Mouse (Mus musculus) hindbrain, embryonic 12.5 days (tissue): ENCODE data around the gene Tmem206. TPM values are rescaled to one million over a fixed set of nuclear protein-coding genes. Genes with fewer than 3 reads are reported as not detected.

Source experiments
- ATAC-seq: fragments of 200-750 bp; cut with Nextera tagmentation; 2 replicates; pipeline ENCODE4 v1.8.0; 2017; ENCODE audit warnings: moderate TSS enrichment; ENCODE audit not compliant: low FRiP score
- H3K27ac ChIP-seq: fragments of 300-500 bp; sonication (generic); 2 replicates; pipeline ENCODE4 v1.5.1; 2016; ENCODE audit warnings: mild to moderate bottlenecking
- H3K27me3 ChIP-seq: fragments of 300-500 bp; sonication (generic); 2 replicates; pipeline ENCODE4 v1.6.1; 2016; ENCODE audit warnings: mild to moderate bottlenecking
- H3K36me3 ChIP-seq: fragments of 300-500 bp; sonication (generic); 2 replicates; pipeline ENCODE4 v1.6.1; 2016; ENCODE audit warnings: mild to moderate bottlenecking
- H3K4me1 ChIP-seq: fragments of 300-500 bp; sonication (generic); 2 replicates; pipeline ENCODE4 v1.6.1; 2016
- H3K4me2 ChIP-seq: fragments of 300-500 bp; sonication (generic); replicated peaks from 2 replicates; pipeline ENCODE4 v1.6.1; 2016; ENCODE audit warnings: mild to moderate bottlenecking
- H3K4me3 ChIP-seq: fragments of 300-500 bp; sonication (generic); 2 replicates; pipeline ENCODE4 v1.5.1; 2016; ENCODE audit warnings: mild to moderate bottlenecking
- H3K9ac ChIP-seq: fragments of 300-500 bp; sonication (generic); 2 replicates; pipeline ENCODE4 v1.6.1; 2016; ENCODE audit warnings: mild to moderate bottlenecking, moderate library complexity
- H3K9me3 ChIP-seq: fragments of 300-500 bp; sonication (generic); replicated peaks from 2 replicates; pipeline ENCODE4 v1.6.1; 2016; ENCODE audit warnings: mild to moderate bottlenecking
- WGBS: fragments of 180-500 bp; shearing (Covaris S2); methylation state at CpG from one replicate; pipeline ENCODE4 v1.1.7; 2016; 5-methylcytosine and 5-hydroxymethylcytosine counted together
- polyA plus RNA-seq: library from polyadenylated mRNA; unstranded; fragments of >200 nt; fragmentation: Nextera tagmentation; extraction: Ambion mirVana; gene quantifications from 2 replicates; pipeline ENCODE4 v1.2.1, GENCODE M21; 2016

Tmem206 gene
- polyA plus RNA-seq, 1 experiment from 2014 or later, result 35.1 TPM

GRCm38 (mm10) chr1:191313158-191313557, 12.6 kb upstream of the Tmem206 start:
- H3K27me3 ChIP-seq, result no peaks in the 10 kb centered on the region
- no peaks in the 10 kb centered on the region for H3K9me3 ChIP-seq
- H3K4me2 ChIP-seq, result peak overlapping the region; percentile 55
- H3K4me1 ChIP-seq, result peaks cover 14% of the 10 kb centered on the region
- peak overlapping the region; percentile 48; the same call in 1 of the 2 replicates for H3K4me3 ChIP-seq
- ATAC-seq, result no peak
- peaks cover 9% of the 10 kb centered on the region; the same call in 1 of the 2 replicates for H3K36me3 ChIP-seq
- WGBS, result 73% methylated on average over 6 of the region's 6 CpGs
- no peak overlapping the region for H3K9ac ChIP-seq
- H3K27ac ChIP-seq, result no peak overlapping the region

GRCm38 (mm10) chr1:191313926-191314325, 11.8 kb upstream of the Tmem206 start:
- 0 out of 2 replicates have a peak, but pooled peaks cover 7% of the 10 kb centered on the region for H3K36me3 ChIP-seq
- H3K4me2 ChIP-seq, result no peak overlapping the region

GRCm38 (mm10) chr1:191316818-191317217, 8.9 kb upstream of the Tmem206 start:
- Histone ChIP-seq H3K9ac (no peak overlapping the region), H3K27ac (no peak overlapping the region), H3K36me3 (no peaks in the 10 kb centered on the region), H3K4me2 (peak overlapping the region; percentile 74), H3K4me3 (peak overlapping the region; percentile 55; the same call in 1 of the 2 replicates), H3K4me1 (peaks cover 14% of the 10 kb centered on the region), H3K9me3 (no peaks in the 10 kb centered on the region), H3K27me3 (no peaks in the 10 kb centered on the region)
- ATAC-seq, result no peak
- WGBS, result 86% methylated on average over 8 of the region's 8 CpGs

More at GRCm38 (mm10) chr1:191313926-191314325, 11.8 kb upstream of the Tmem206 start:
- no peak for ATAC-seq
- WGBS, result 77% methylated on average over 4 of the region's 4 CpGs
- Histone ChIP-seq H3K27me3 (no peaks in the 10 kb centered on the region), H3K4me1 (peaks cover 14% of the 10 kb centered on the region), H3K9me3 (no peaks in the 10 kb centered on the region), H3K4me3 (no peak overlapping the region), H3K9ac (no peak overlapping the region), H3K27ac (no peak overlapping the region)

GRCm38 (mm10) chr1:191317591-191318196, 8.0 kb upstream of the Tmem206 start, which contains the start of gene Nenf:
Nenf (minus strand) TSS chr1:191318194.
- H3K27me3 ChIP-seq, result no peaks in the 10 kb centered on the region
- H3K4me2 ChIP-seq, result peak within 1 kb of the TSS; percentile 74
- H3K4me3 ChIP-seq, result peak within 1 kb of the TSS; percentile 55
- ATAC-seq, result peak; percentile 90
- peaks cover 13% of the 10 kb centered on the region for H3K4me1 ChIP-seq
- peak within 1 kb of the TSS; percentile 80 for H3K9ac ChIP-seq
- H3K36me3 ChIP-seq, result no peaks in the 10 kb centered on the region
- H3K9me3 ChIP-seq, result no peaks in the 10 kb centered on the region
- WGBS, result under 1% methylated on average over 54 of the region's 54 CpGs
- peak within 1 kb of the TSS; percentile 76; the same call in 1 of the 2 replicates for H3K27ac ChIP-seq

- peaks cover 7% of the 10 kb centered on the region for H3K4me1 ChIP-seq
- ATAC-seq, result no peak
- no peak overlapping the region for H3K9ac ChIP-seq
- no peaks in the 10 kb centered on the region for H3K27me3 ChIP-seq
- H3K4me2 ChIP-seq, result no peak overlapping the region
- H3K36me3 ChIP-seq, result no peaks in the 10 kb centered on the region
- WGBS, result 71% methylated on average over 5 of the region's 5 CpGs
- no peaks in the 10 kb centered on the region for H3K9me3 ChIP-seq
- no peak overlapping the region for H3K27ac ChIP-seq
- no peak overlapping the region for H3K4me3 ChIP-seq
Observed at GRCm38 (mm10) chr1:191318686-191319085, 7.0 kb upstream of the Tmem206 start.

GRCm38 (mm10) chr1:191323381-191323780, 2.3 kb upstream of the Tmem206 start:
- no peak overlapping the region for H3K4me2 ChIP-seq
- H3K4me3 ChIP-seq, result no peak overlapping the region
- ATAC-seq, result no peak
- 88% methylated on average over 3 of the region's 3 CpGs for WGBS
- no peaks in the 10 kb centered on the region for H3K27me3 ChIP-seq
- peaks cover 21% of the 10 kb centered on the region for H3K4me1 ChIP-seq
- no peak overlapping the region for H3K27ac ChIP-seq
- H3K36me3 ChIP-seq, result 0 out of 2 replicates have a peak, but pooled peaks cover under 1% of the 10 kb centered on the region
- H3K9me3 ChIP-seq, result no peaks in the 10 kb centered on the region
- no peak overlapping the region for H3K9ac ChIP-seq

GRCm38 (mm10) chr1:191324733-191325590, 750 bp upstream of the Tmem206 start:
- peak overlapping the region; percentile 69 for H3K27ac ChIP-seq
- peak; percentile 18; the same call in 1 of the 2 replicates for ATAC-seq
- no peaks in the 10 kb centered on the region for H3K27me3 ChIP-seq
- H3K36me3 ChIP-seq, result peaks cover 4% of the 10 kb centered on the region; the same call in 1 of the 2 replicates
- peak overlapping the region; percentile 90; the same call in 1 of the 2 replicates for H3K9ac ChIP-seq
- WGBS, result 87% methylated on average over 7 of the region's 7 CpGs
- peaks cover 25% of the 10 kb centered on the region for H3K4me1 ChIP-seq
- peak overlapping the region; percentile 92; the same call in 1 of the 2 replicates for H3K4me2 ChIP-seq
- H3K9me3 ChIP-seq, result no peaks in the 10 kb centered on the region
- no peak overlapping the region for H3K4me3 ChIP-seq

GRCm38 (mm10) chr1:191326233-191326882, 646 bp downstream of the Tmem206 start:
- peak overlapping the region; percentile 82 for H3K4me3 ChIP-seq
- peak; percentile 81 for ATAC-seq
- H3K27ac ChIP-seq, result peak overlapping the region; percentile 76
- H3K27me3 ChIP-seq, result no peaks in the 10 kb centered on the region
- peak overlapping the region; percentile 90 for H3K9ac ChIP-seq
- 1% methylated on average over 35 of the region's 35 CpGs for WGBS
- H3K9me3 ChIP-seq, result no peaks in the 10 kb centered on the region
- H3K4me2 ChIP-seq, result peak overlapping the region; percentile 92
- peaks cover 25% of the 10 kb centered on the region for H3K4me1 ChIP-seq
- H3K36me3 ChIP-seq, result peaks cover 9% of the 10 kb centered on the region

- H3K4me2 ChIP-seq, result peak overlapping the region; percentile 92
- H3K36me3 ChIP-seq, result peaks cover 15% of the 10 kb centered on the region
- no peak overlapping the region for H3K27ac ChIP-seq
- H3K4me3 ChIP-seq, result 0 out of 2 replicates have a peak overlapping the region, but pooled peaks have one; percentile 82
- peak overlapping the region; percentile 90 for H3K9ac ChIP-seq
- H3K9me3 ChIP-seq, result no peaks in the 10 kb centered on the region
- H3K4me1 ChIP-seq, result peaks cover 25% of the 10 kb centered on the region
- H3K27me3 ChIP-seq, result no peaks in the 10 kb centered on the region
- 83% methylated on average over 8 of the region's 8 CpGs for WGBS
- ATAC-seq, result no peak
Observed at GRCm38 (mm10) chr1:191327258-191327657, 1.5 kb downstream of the Tmem206 start.

- Histone ChIP-seq H3K27ac (no peak overlapping the region), H3K9me3 (no peaks in the 10 kb centered on the region), H3K4me1 (peaks cover 25% of the 10 kb centered on the region), H3K36me3 (peaks cover 23% of the 10 kb centered on the region), H3K9ac (no peak overlapping the region; the same call in 1 of the 2 replicates), H3K4me2 (peak overlapping the region; percentile 92), H3K4me3 (no peak overlapping the region), H3K27me3 (no peaks in the 10 kb centered on the region)
- ATAC-seq, result no peak
- WGBS, result 83% methylated on average over 8 of the region's 8 CpGs
Observed at GRCm38 (mm10) chr1:191328019-191328441, 2.3 kb downstream of the Tmem206 start.

- no peaks in the 10 kb centered on the region for H3K27me3 ChIP-seq
- ATAC-seq, result no peak
- no peak overlapping the region for H3K9ac ChIP-seq
- peaks cover 25% of the 10 kb centered on the region for H3K4me1 ChIP-seq
- no peak overlapping the region for H3K4me3 ChIP-seq
- no peaks in the 10 kb centered on the region for H3K9me3 ChIP-seq
- peaks cover 38% of the 10 kb centered on the region for H3K36me3 ChIP-seq
- no peak overlapping the region for H3K27ac ChIP-seq
- H3K4me2 ChIP-seq, result no peak overlapping the region
- WGBS, result 87% methylated on average over 4 of the region's 4 CpGs
Observed at GRCm38 (mm10) chr1:191330356-191330755, 4.6 kb downstream of the Tmem206 start.

- peaks cover 61% of the 10 kb centered on the region for H3K36me3 ChIP-seq
- WGBS, result 80% methylated on average over 5 of the region's 5 CpGs
- no peaks in the 10 kb centered on the region for H3K9me3 ChIP-seq
- no peaks in the 10 kb centered on the region for H3K27me3 ChIP-seq
- H3K9ac ChIP-seq, result no peak overlapping the region
- H3K4me1 ChIP-seq, result no peaks in the 10 kb centered on the region
- no peak overlapping the region for H3K4me3 ChIP-seq
- no peak overlapping the region for H3K4me2 ChIP-seq
- H3K27ac ChIP-seq, result no peak overlapping the region
- no peak for ATAC-seq
Observed at GRCm38 (mm10) chr1:191334500-191334899, 8.8 kb downstream of the Tmem206 start.
